Mouse (Mus musculus) heart, adult 8-10 months (tissue): Measurements from ENCODE around the gene Timp4. TPM values are rescaled to one million over a fixed set of nuclear protein-coding genes. Genes with fewer than 3 reads are reported as not detected.
A peak's percentile ranks its signal among the peaks of the same experiment; 100 is the strongest.

Source experiments
- DNase-seq: peaks from one replicate; pipeline ENCODE4 v3.0.0; 2022; ENCODE audit warnings: low spot score
- total RNA-seq, 4 experiments: library from RNA; stranded (reverse); gene quantifications; 2 replicates each; pipeline ENCODE4 v1.2.4; 2022

Gene Timp4
- 10 to 100 TPM; 26.3 to 43.9 (median 37.1) TPM for total RNA-seq

GRCm38 (mm10) chr6:115252099-115252873, at the start of gene Timp4:
Gene Timp4, minus strand, starts transcription at chr6:115252205.
- no peak for DNase-seq

GRCm38 (mm10) chr6:115293877-115294276, 41.9 kb upstream of the Timp4 start:
- no peak for DNase-seq

GRCm38 (mm10) chr6:115292621-115293020, 40.6 kb upstream of the Timp4 start:
- no peak for DNase-seq

DNA sequence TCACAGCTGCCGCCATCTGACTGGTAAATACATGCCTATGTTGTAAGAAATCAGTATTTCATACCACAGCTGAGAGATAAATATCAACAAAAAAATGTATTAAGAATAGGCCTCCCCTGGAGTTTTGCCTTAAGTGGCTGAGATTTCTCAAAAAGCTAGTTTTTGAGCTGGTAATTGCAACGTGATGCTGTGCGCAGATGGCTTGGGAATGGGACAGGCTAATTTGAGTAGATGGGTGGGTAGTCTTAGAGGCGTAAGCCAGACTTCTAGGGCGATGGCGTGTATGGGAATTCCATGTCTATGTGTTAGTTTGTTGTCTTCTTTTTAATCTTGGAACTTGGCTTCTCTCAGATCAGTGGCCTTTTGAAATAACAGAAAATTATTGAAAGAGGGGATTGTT, 39.8 kb upstream of the Timp4 start:
- DNase-seq, result no peak

- no peak for DNase-seq
These were observed 39.1 kb upstream of the Timp4 start for GRCm38 (mm10) chr6:115291068-115291467.

DNA sequence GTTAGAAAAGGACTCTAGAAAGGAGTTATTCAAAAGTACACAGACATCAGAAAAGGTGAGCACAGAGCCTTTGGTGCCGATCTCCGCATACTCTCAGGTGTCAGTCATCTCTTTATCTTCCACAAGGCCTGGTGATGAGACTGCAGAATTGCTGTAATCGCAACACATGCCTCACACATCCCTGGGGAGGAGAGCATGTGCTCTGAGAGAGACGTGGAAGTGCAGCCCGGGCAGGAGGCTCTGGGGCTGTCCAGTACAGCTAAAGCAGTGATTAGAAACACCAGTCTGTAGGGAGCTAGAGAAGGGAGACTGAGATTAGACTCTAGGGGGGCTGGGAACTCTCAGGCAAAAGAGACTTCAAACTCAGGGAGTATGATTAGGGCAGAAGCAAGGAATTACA, 38.6 kb upstream of the Timp4 start:
- no peak for DNase-seq

DNA sequence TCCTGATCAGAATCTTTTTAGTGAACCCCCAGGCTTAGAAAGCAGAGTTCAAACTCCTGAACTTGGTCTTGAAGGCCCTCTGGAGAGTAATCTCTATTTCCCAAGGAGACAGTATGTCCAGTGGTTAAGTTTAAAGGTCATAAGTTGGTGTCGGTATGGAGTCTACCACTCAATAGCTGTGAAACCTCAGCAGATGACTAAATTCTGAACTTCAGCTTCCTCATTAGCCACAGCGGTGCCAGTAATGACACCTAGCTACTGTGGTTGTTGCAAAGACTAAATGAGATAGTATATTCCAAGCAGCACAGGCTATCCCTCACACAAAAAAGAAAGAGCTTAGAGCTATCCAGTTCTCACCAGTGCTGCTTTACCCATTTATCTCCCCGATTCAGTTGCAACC, 36.2 kb upstream of the Timp4 start:
- no peak for DNase-seq

DNA sequence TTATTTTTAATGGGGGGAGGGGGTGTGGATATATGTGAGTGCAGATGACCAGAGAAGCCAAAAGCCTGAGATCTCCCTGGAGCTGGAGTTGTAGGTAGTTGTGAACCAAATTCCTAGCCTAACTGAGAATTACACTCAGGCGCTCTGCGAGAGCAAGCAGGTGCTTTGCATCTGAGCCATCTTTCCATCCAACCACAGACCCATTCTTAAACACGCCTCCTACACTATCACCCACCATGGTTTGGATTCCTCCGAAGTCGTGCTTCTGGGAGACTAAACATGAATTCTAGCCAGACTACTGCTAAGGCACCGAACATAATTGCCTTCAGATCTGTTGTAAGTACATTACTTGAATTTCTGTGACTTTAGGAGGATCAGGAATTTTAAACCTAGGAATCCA, 34.4 kb upstream of the Timp4 start:
- no peak for DNase-seq

GRCm38 (mm10) chr6:115284153-115284552, 32.1 kb upstream of the Timp4 start:
- DNase-seq, result no peak

DNA sequence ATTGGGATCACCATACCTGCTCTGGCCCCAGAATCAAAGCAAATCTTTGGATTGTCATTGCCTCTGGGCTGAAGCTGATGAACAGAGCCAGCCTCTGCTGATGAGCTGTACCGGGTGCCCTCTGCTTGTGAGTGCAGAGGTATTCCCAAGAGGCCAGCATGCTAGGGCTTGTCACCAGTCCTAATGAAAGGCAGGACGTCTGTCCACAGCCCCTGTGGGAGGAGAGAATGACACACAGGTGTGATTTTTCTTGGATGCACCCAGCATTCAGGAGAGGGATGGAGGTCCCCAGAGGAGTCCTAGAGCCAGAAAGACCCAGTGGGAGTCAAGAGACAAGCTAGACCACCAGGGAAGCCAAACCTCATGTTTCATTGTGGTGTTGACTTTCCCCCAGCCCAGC, 27.6 kb upstream of the Timp4 start:
- DNase-seq, result no peak

GRCm38 (mm10) chr6:115278086-115278485, 26.1 kb upstream of the Timp4 start:
- DNase-seq, result no peak

- DNase-seq, result no peak
These were observed 23.3 kb upstream of the Timp4 start for GRCm38 (mm10) chr6:115275116-115275815.

DNA sequence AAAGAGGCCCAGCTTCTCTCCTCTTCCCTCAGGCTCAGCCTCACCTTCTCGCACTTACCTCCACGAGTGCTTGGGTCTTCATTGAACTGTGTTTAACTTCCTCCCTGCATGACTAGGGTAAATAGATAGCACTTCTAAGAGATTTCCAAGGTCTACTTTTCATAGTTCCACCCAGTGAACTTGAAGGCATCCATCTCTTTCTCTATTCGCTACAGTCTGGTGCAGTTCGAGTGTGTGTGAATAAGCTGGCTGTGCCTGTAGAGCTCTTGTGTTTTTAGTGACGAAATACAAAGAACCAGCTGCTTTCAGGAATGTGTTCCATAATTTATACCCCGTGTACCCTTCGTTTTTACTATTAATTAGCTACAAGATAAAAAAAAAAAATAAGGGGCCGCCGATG, 22.7 kb upstream of the Timp4 start:
- DNase-seq, result no peak

DNA sequence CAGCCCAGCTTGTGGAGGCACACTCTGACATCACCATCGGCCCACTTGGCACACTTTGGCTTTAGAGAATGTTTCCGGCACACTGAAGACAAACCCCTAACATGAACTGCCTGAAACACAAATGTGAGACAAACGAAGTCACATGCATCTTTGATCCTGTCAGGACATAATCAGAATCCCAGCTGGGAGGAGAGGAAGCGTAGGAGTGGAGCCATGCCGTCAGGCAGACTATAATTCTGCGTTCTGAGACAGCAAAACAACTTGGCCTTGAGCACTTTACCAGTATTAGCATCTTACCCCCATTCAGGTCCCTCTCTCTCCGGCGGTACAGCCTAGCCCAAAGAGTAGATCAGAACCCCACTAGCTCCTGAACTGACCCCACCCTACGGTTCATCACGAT, 21.3 kb upstream of the Timp4 start:
- DNase-seq, result peak; percentile 81

DNA sequence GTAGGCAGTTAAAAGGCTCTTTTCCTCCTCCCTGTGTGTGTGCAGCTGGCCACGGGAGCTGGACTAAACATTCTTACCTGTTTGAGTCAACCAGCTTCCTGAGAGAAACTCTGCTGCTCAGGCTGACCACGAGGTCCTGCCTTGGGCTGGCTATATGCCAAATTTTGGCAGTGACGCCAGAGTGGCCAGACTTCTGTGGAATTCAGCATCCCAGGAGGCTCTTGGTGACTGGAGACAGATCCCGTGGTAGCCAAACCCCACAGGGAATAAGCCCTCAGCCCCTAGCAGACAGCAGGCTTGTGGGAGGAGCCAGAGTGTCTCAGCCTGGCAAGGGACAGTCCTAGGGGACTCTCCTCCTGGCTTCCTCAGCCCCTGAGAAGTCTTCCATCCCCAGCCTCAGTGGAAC, 19.9 kb upstream of the Timp4 start:
- DNase-seq, result peak; percentile 78

DNA sequence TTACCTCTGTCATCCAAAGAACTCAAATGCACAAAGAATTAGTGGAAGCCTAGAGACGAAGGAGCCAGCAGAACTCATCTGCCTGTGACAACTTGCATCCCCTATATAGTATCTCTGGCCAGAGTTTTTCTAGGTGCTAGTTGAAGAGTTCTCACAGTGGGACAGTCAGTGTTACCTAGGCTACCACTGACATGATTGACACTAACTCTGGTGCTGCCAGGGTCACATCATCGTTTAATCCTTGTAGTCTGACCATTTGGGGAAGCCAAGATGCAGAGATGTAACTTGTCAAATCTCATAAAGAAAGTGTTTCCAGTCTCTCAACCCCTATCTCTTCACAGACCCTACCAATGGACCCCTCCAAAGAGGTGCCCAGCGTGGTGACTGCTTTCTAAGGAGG, 19.3 kb upstream of the Timp4 start:
- DNase-seq, result no peak

- peak; percentile 51 for DNase-seq
These were observed 18.1 kb upstream of the Timp4 start for GRCm38 (mm10) chr6:115270085-115270484.

DNA sequence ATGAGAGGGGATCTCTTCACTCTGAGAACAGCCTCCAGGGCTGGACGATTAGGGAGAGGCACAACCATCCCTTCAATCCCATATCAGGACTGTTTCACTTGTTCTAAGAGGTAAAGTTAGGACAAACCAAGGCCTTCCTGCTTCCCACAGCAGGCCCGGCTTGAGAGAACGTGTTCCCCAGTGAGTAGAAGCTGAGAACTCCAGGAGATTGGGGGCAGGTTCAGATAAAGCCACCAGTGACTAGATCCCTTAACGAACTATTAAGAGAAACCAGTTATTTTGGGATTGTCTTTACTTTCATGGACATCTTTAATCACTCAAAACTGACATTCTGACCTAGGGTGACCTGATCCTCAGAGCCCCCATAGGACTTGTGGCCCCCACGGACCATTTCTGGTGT, 17.6 kb upstream of the Timp4 start:
- DNase-seq, result no peak

GRCm38 (mm10) chr6:115268551-115269385, 16.8 kb upstream of the Timp4 start:
- DNase-seq, result peak; percentile 36

- DNase-seq, result peak; percentile 85
These were observed 15.9 kb upstream of the Timp4 start for GRCm38 (mm10) chr6:115267916-115268315.

DNA sequence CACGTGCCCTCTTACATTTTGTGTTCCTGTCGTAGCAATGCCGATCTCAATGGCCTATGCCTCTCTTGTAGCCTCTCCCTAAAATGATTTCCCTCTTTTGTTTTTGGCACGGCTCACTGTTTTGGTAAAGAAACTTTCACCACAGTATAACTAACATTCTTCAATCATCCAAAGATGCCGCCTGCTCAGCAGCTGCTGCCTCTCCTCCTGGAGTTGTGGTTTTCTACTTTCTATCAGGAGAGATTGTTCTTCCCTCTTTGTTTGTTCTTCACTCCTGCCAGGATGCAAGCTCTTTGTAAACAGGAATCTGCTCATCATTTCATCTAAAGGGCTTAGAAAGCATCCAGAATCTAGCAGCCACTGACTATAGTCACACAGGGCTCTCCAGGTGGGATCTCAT, 14.8 kb upstream of the Timp4 start:
- no peak for DNase-seq

DNA sequence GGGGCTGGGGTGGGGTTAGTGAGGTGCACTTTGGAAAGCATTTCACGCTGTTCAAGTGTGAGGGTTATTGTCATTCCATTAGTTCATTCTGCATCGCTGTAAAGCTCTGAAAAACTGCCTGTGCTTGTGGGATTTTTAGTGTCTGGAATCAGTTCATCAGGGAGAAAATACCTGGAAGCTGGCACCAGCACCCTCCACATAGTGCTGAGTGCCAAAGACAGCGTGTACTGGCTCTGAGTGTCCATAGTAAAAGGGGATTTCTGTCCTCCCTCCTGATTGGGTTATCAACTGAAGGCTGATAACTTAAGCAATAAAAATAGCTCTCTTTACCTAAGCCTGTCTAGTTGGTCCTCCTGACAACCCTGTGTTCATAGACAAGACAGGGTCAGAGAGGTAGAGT, 8.5 kb upstream of the Timp4 start:
- DNase-seq, result no peak
